Mouse (Mus musculus): ENCODE measurements around the gene Zfp738. TPM values are rescaled to one million over a fixed set of nuclear protein-coding genes. Genes with fewer than 3 reads are reported as not detected.
"Not testable (repeated sequence)": the region's sequence is repeated elsewhere in the genome, so short reads cannot be mapped to it uniquely, and the experiment has no call there.

Zfp738 gene
- 3.9 and 4.6 TPM in 2 replicates for polyA plus RNA-seq (2015; fragmentation: Nextera tagmentation; extraction: Ambion mirVana)

- TF ChIP-seq CTCF (IDR thresholded peaks at IDR 0.05; ENCODE audit: low read depth), result no peak
- ATAC-seq, result no peak
- no peak within 1 kb of the TSS for H3K4me2 ChIP-seq (replicated peaks; ENCODE audit: low read depth)
- H3K9ac ChIP-seq (ENCODE audit: low read depth, low read length), result no peak within 1 kb of the TSS
- H3K4me3 ChIP-seq (ENCODE audit: low read depth, low read length), result no peak within 1 kb of the TSS
- no peaks in the 10 kb centered on the region for H3K4me1 ChIP-seq (replicated peaks; ENCODE audit: control insufficient read depth, insufficient read depth, low read length)
- H3K36me3 ChIP-seq (ENCODE audit: control insufficient read depth, insufficient read depth), result no peaks in the 10 kb centered on the region
- H3K27ac ChIP-seq (ENCODE audit: low read depth, low read length), result no peak within 1 kb of the TSS
- no peaks in the 10 kb centered on the region for H3K27me3 ChIP-seq (replicated peaks; ENCODE audit: control insufficient read depth, insufficient read depth, low read length)
- no peaks in the 10 kb centered on the region for H3K9me3 ChIP-seq (ENCODE audit: control insufficient read depth)
- WGBS, result 81% methylated on average over 4 of the region's 4 CpGs
Measured at GRCm38 (mm10) chr13:67686971-67687370, at the start of gene Zfp738. Gene Zfp738 (minus strand): TSS chr13:67687071.

DNA sequence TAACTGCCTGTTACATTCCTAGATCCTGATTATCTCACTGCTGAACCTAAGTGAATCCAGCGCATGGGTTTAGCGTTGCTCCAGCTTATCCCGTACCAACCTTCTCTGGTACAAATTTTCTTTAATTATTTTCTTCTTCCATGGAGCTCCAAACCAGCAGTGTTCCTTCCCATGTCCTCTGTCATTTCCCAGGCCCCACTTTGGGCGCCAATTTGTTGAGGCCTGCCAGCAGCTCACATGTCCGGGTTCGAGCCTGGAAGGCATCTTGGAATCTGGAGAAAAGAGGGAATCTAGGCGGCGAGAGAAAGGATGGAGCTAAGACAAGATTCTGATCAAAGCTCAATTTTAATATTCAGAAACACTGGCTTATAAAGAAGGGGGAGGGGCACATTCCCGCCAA lies 47.5 kb upstream of the Zfp738 start:
- H3K4me1 ChIP-seq (replicated peaks; ENCODE audit: control insufficient read depth, insufficient read depth, low read length); H3K27ac ChIP-seq (ENCODE audit: low read depth, low read length); H3K9me3 ChIP-seq (ENCODE audit: control insufficient read depth); H3K27me3 ChIP-seq (replicated peaks; ENCODE audit: control insufficient read depth, insufficient read depth, low read length); H3K9ac ChIP-seq (ENCODE audit: low read depth, low read length); H3K4me2 ChIP-seq (replicated peaks; ENCODE audit: low read depth); H3K36me3 ChIP-seq (ENCODE audit: control insufficient read depth, insufficient read depth); H3K4me3 ChIP-seq (ENCODE audit: low read depth, low read length); ATAC-seq: not testable (repeated sequence)
- WGBS, result 94% methylated on average over 9 of the region's 9 CpGs

DNA sequence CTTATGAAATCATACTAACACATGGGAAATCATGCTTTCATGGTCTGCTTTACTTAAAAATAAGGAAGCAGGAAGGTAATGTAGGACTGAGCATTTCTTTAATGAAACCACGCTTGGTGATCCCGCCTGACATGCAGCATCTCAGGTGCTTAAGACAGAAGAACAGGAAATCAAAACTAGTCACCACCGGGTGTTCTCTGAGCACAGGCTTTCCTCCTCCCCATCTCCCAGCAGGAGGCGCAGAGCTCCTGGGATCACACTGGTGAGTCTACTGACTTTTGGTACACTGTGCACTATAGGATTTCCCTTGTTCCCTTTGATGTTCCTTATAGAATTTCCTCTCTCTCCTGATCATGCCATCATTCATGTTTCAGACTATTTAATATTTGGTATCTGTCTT lies 42.6 kb upstream of the Zfp738 start:
- 19% methylated on average over 4 of the region's 4 CpGs for WGBS
- H3K9ac ChIP-seq (ENCODE audit: low read depth, low read length); H3K9me3 ChIP-seq (ENCODE audit: control insufficient read depth); H3K27ac ChIP-seq (ENCODE audit: low read depth, low read length); H3K27me3 ChIP-seq (replicated peaks; ENCODE audit: control insufficient read depth, insufficient read depth, low read length); H3K36me3 ChIP-seq (ENCODE audit: control insufficient read depth, insufficient read depth); H3K4me1 ChIP-seq (replicated peaks; ENCODE audit: control insufficient read depth, insufficient read depth, low read length): not testable (repeated sequence)
- ATAC-seq, result peak; percentile 84
- Histone ChIP-seq H3K4me3 (ENCODE audit: low read depth, low read length) (peak overlapping the region; percentile 49), H3K4me2 (replicated peaks; ENCODE audit: low read depth) (peak overlapping the region; percentile 72)
- peak; percentile 73 for TF ChIP-seq CTCF (IDR thresholded peaks at IDR 0.05; ENCODE audit: low read depth)

DNA sequence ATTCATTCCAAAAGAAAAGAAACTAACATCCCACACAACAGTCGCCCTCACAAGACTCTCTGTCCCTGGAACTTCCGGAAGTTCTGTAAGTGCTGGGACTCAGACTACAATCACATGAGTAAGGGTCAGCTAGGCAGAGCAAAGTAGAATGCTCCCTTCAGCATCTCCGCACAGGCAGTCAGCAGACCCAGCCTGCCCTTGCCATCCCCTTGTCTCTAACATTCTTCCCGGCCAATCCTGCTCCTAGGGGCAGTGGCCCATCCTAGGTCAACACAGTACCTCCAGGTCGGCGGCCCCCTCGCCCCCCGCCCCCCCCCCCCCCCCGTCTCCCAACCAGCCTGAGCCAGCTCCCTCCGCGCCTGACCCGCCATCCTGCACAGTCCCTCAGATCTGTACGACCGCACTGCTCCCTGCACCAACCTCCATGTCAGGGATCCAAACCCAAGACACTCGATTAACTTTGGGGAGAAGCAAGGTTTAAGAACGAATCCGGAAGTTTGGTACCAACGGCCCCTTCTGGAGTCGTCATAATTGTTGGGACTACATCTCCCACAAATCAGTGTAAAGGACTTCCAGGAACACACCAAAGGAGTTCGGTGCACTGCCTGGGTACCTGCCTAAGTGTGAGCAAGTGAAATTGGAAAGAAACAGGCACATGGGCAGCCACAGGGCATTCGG lies 41.9 kb upstream of the Zfp738 start, which contains the start of gene Zfp65:
TSS of gene Zfp65 (minus strand) at position 533 of the 678 bp plus-strand sequence.
- Histone ChIP-seq H3K27me3 (replicated peaks; ENCODE audit: control insufficient read depth, insufficient read depth, low read length) (no peaks in the 10 kb centered on the region), H3K27ac (ENCODE audit: low read depth, low read length) (peak within 1 kb of the TSS; percentile 70), H3K4me1 (replicated peaks; ENCODE audit: control insufficient read depth, insufficient read depth, low read length) (no peaks in the 10 kb centered on the region), H3K9me3 (ENCODE audit: control insufficient read depth) (no peaks in the 10 kb centered on the region), H3K4me3 (ENCODE audit: low read depth, low read length) (peak within 1 kb of the TSS; percentile 49), H3K4me2 (replicated peaks; ENCODE audit: low read depth) (peak within 1 kb of the TSS; percentile 72), H3K36me3 (ENCODE audit: control insufficient read depth, insufficient read depth) (no peaks in the 10 kb centered on the region), H3K9ac (ENCODE audit: low read depth, low read length) (peak within 1 kb of the TSS; percentile 70)
- ATAC-seq, result peak; percentile 85
- TF ChIP-seq CTCF (IDR thresholded peaks at IDR 0.05; ENCODE audit: low read depth), result no peak
- 1% methylated on average over 17 of the region's 21 CpGs for WGBS

DNA sequence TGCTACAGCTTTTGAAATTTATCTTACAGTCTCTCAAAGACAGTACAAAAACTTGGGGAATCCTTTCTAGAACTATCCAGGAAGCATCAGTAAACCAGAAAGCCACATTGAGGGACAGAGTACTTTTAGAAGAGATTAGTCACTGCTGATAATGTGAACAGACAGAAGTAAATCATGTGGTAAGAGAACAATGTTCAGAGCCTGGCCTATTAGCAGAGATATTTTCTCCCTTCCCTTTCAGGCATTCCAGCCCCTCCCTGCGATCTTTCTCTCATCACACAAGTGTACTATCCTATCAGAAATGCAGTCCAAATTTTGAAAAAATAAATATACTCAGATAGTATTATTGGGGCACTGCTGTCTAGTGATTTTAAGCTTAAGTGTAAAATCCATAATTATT lies 41.2 kb upstream of the Zfp738 start:
- Histone ChIP-seq H3K4me1 (replicated peaks; ENCODE audit: control insufficient read depth, insufficient read depth, low read length) (no peaks in the 10 kb centered on the region), H3K27me3 (replicated peaks; ENCODE audit: control insufficient read depth, insufficient read depth, low read length) (no peaks in the 10 kb centered on the region), H3K9me3 (ENCODE audit: control insufficient read depth) (no peaks in the 10 kb centered on the region), H3K4me3 (ENCODE audit: low read depth, low read length) (peak overlapping the region; percentile 49), H3K9ac (ENCODE audit: low read depth, low read length) (peak overlapping the region; percentile 70; the same call in 1 of the 2 replicates), H3K27ac (ENCODE audit: low read depth, low read length) (peak overlapping the region; percentile 70), H3K36me3 (ENCODE audit: control insufficient read depth, insufficient read depth) (no peaks in the 10 kb centered on the region), H3K4me2 (replicated peaks; ENCODE audit: low read depth) (peak overlapping the region; percentile 72)
- ATAC-seq, result no peak
- TF ChIP-seq CTCF (IDR thresholded peaks at IDR 0.05; ENCODE audit: low read depth), result no peak
- 65% methylated on average over 1 of the region's 1 CpGs for WGBS

DNA sequence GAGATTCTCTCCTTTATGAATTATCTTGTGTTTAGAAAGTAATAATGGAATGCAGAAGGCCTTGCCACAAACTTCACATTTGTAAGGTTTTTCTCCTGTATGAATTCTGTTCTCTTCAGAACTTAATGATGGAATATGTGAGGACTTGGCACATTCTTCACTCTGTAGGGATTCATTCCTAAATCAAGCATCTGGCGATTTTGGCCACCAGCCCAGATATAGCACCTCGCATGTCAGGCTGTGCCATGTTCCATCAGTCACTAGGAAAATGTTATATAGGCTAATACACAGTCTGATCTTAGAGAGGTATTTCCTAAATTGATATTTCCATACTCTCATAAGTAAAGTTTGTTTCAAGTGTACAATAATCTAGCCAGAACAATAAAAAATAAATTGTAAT lies 38.5 kb upstream of the Zfp738 start:
- not testable (repeated sequence) for H3K9me3 ChIP-seq (ENCODE audit: control insufficient read depth); H3K27me3 ChIP-seq (replicated peaks; ENCODE audit: control insufficient read depth, insufficient read depth, low read length); H3K36me3 ChIP-seq (ENCODE audit: control insufficient read depth, insufficient read depth); H3K9ac ChIP-seq (ENCODE audit: low read depth, low read length); H3K27ac ChIP-seq (ENCODE audit: low read depth, low read length); ATAC-seq; H3K4me2 ChIP-seq (replicated peaks; ENCODE audit: low read depth); H3K4me3 ChIP-seq (ENCODE audit: low read depth, low read length); H3K4me1 ChIP-seq (replicated peaks; ENCODE audit: control insufficient read depth, insufficient read depth, low read length)
- WGBS, result 75% methylated on average over 2 of the region's 2 CpGs
